Mouse (Mus musculus): ENCODE results near the gene Olfr1321. TPM values are rescaled to one million over a fixed set of nuclear protein-coding genes. Genes with fewer than 3 reads are reported as not detected.

The Olfr1321 gene
- total RNA-seq (2021): not detected
- long read RNA-seq, experiment 1: 0 reads
- long read RNA-seq, experiment 2: 0 reads

GRCm38 (mm10) chrX:49734959-49735358, at the start of gene Olfr1321:
Olfr1321 (minus strand) TSS chrX:49735059.
- DNase-seq: no peak

GRCm38 (mm10) chrX:49770828-49771227, 36.0 kb upstream of the Olfr1321 start:
- DNase-seq: peak; percentile 5

DNA sequence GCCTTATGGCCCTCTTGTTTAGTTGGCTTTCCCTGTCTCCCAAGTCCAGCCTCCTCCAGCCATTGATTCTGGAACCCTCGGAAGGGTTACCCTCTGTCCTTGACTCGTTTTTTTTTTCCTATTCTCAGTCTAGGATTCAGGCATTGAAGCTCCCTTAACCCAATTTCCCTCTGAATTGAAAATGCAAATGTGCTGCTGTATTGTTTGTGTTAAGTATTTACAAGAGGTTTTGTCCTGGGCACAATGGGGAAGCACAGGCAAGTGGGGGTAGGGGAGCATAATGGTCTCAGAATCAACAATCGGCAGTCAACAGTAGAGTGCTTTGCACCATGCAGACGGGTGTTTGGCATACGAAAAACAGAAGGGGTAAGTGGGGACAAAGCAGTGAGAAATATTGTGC, 10.3 kb upstream of the Olfr1321 start:
- no peak for DNase-seq

Other genes starting within 250 kb of the Olfr1321 start
- gene Olfr1320, start 62.7 kb downstream of the Olfr1321 start, total RNA-seq (2021): not detected
- 10 to 100 TPM; 28.7 to 42.9 TPM for gene Igsf1, start 62.7 kb upstream of the Olfr1321 start, total RNA-seq (2021)
- not detected for gene Olfr1322, start 156.4 kb upstream of the Olfr1321 start, total RNA-seq (2021)

Measured in gastrocnemius, postnatal 10 days (tissue).